Mouse (Mus musculus) activated CD4-positive, CD25-positive, alpha-beta regulatory T cell (primary cell): Measurements from ENCODE around the gene Dcdc2c. TPM values are rescaled to one million over a fixed set of nuclear protein-coding genes. Genes with fewer than 3 reads are reported as not detected.

ENCODE experiments used
- polyA plus RNA-seq, 2 experiments: library from polyadenylated mRNA; unstranded; fragments of 100-300 nt; shearing (Covaris generic); gene quantifications; one replicate each; pipeline ENCODE4 v1.2.1; 2017

The Dcdc2c gene
- under 1 TPM in 1 of 2 experiments, not detected in 1; 0.14 TPM for polyA plus RNA-seq

GRCm38 (mm10) chr12:28552299-28552698 lies at the start of gene Dcdc2c:
TSS of gene Dcdc2c (minus strand) at chr12:28552399.

GRCm38 (mm10) chr12:28582423-28582822 lies 30.2 kb upstream of the Dcdc2c start, which contains the start of gene Allc:
TSS of gene Allc (minus strand) at chr12:28582523.

Other genes starting within 250 kb of the Dcdc2c start
- not detected for gene Allc, start 30.1 kb upstream of the Dcdc2c start, polyA plus RNA-seq
- 1 to 10 TPM in 1 of 2 experiments, not detected in 1; 1.1 TPM for gene Colec11, start 71.0 kb upstream of the Dcdc2c start, polyA plus RNA-seq
- gene Rps7, start 83.6 kb upstream of the Dcdc2c start, polyA plus RNA-seq = 1,000 to 10,000 TPM in 1 of 2 experiments, 100 to 1,000 TPM in 1; 732 to 1,312 TPM
- gene Rnaseh1, start 97.2 kb upstream of the Dcdc2c start, polyA plus RNA-seq = 10 to 100 TPM; 33.8 to 39.1 TPM
- 10 to 100 TPM; 50.8 to 75.7 TPM for gene Adi1, start 122.8 kb upstream of the Dcdc2c start, polyA plus RNA-seq
- 10 to 100 TPM; 47.1 to 57.7 TPM for gene Trappc12, start 198.1 kb upstream of the Dcdc2c start, polyA plus RNA-seq
- 10 to 100 TPM; 45.7 to 58.5 TPM for gene Eipr1, start 199.4 kb upstream of the Dcdc2c start, polyA plus RNA-seq